Mouse (Mus musculus) ES-Bruce4 (cell line): ENCODE data around the gene Ankrd33b.

Experiments
- CTCF ChIP-seq: IDR thresholded peaks from one replicate; pipeline ENCODE4 v1.8.1; 2011; ENCODE audit warnings: low read depth, low read length
- POLR2A ChIP-seq: IDR thresholded peaks from one replicate; pipeline ENCODE4 v1.8.1; 2011; ENCODE audit warnings: low read length; ENCODE audit not compliant: insufficient read depth

GRCm38 (mm10) chr15:31365720-31366591 lies 1.6 kb downstream of the Ankrd33b start:
- no peak for TF ChIP-seq POLR2A
- TF ChIP-seq CTCF: no peak
